Mouse (Mus musculus) brain, embryonic 14.5 days (tissue): ENCODE measurements around the gene Sdf2l1.

Experiments used
- CTCF ChIP-seq: fragments of 200-500 bp; IDR thresholded peaks from 2 replicates; pipeline ENCODE4 v1.5.1; 2012; ENCODE audit warnings: inconsistent platforms, mild to moderate bottlenecking, moderate library complexity, borderline replicate concordance; ENCODE audit not compliant: insufficient read depth, insufficient read length; ENCODE audit errors: extremely low read depth
- POLR2A ChIP-seq: fragments of 200-500 bp; IDR thresholded peaks from 2 replicates; pipeline ENCODE4 v1.6.1; 2012; ENCODE audit warnings: mild to moderate bottlenecking, inconsistent platforms, borderline replicate concordance; ENCODE audit not compliant: poor library complexity, insufficient read depth, insufficient read length, severe bottlenecking; ENCODE audit errors: extremely low read depth

GRCm38 (mm10) chr16:17131191-17132088 lies 743 bp downstream of the Sdf2l1 start:
- TF ChIP-seq POLR2A (no peak), CTCF (no peak)
